Mouse (Mus musculus): ENCODE measurements at regions not wholly inside any gene's neighbourhood (a gene's known extent, or its start where the extent isn't known, plus 50 kb on each side); places are given as distances from the start of the nearest gene placed in this dataset.
A peak's percentile ranks its signal among the peaks of the same experiment; 100 is the strongest.
"Not testable (repeated sequence)": the region's sequence is repeated elsewhere in the genome, so short reads cannot be mapped to it uniquely, and the experiment has no call there.

GRCm38 (mm10) chr7:137974705-137975104, 422.8 kb downstream of the Tcerg1l start:
- no peaks in the 10 kb centered on the region for H3K27me3 ChIP-seq (ENCODE audit: control insufficient read depth, insufficient read depth, low read length)
- DNase-seq (ENCODE audit: low spot score) (no peak), ATAC-seq (ENCODE audit: insufficient read depth, low FRiP score, low TSS enrichment) (no peak)
- H3K9me3 ChIP-seq (ENCODE audit: control insufficient read depth, low read length) = no peaks in the 10 kb centered on the region
- no peaks in the 10 kb centered on the region for H3K4me1 ChIP-seq (ENCODE audit: control insufficient read depth, insufficient read depth, low read length)
- H3K4me3 ChIP-seq (ENCODE audit: low read depth, low read length) = no peak overlapping the region
- no peak overlapping the region for H3K4me2 ChIP-seq (ENCODE audit: low read depth)
- no peak overlapping the region for H3K27ac ChIP-seq (ENCODE audit: low read depth, low read length)
- H3K9ac ChIP-seq (ENCODE audit: low read length) = no peak overlapping the region
- WGBS = 90% methylated on average over 5 of the region's 5 CpGs
- no peaks in the 10 kb centered on the region for H3K36me3 ChIP-seq (ENCODE audit: control insufficient read depth, insufficient read depth, low read length)

DNA sequence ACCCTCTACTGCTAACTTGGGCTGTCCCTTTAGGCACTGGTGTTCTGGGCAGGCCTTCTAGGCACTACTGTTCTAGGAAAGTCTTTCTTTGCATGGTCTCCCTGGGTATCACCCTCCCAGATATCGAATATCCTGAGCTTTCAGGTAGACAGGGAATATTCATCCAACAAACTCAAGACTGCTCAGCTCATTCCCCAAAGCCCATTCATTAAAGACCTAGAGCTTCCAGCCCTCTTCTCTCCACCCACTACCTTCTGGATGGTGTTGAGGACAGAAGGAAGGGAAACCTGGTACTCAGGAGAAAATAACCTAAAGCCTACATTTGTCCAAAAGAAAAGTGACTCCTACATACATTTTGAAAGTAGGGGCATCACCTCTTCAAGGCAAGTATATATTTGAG, 420.0 kb downstream of the Tcerg1l start:
- Histone ChIP-seq H3K9ac (ENCODE audit: low read length) (no peak overlapping the region), H3K36me3 (ENCODE audit: control insufficient read depth, insufficient read depth, low read length) (no peaks in the 10 kb centered on the region), H3K4me2 (ENCODE audit: low read depth) (no peak overlapping the region), H3K4me1 (ENCODE audit: control insufficient read depth, insufficient read depth, low read length) (no peaks in the 10 kb centered on the region), H3K27ac (ENCODE audit: low read depth, low read length) (no peak overlapping the region), H3K27me3 (ENCODE audit: control insufficient read depth, insufficient read depth, low read length) (no peaks in the 10 kb centered on the region), H3K4me3 (ENCODE audit: low read depth, low read length) (no peak overlapping the region), H3K9me3 (ENCODE audit: control insufficient read depth, low read length) (no peaks in the 10 kb centered on the region)
- ATAC-seq (ENCODE audit: insufficient read depth, low FRiP score, low TSS enrichment) (no peak), DNase-seq (ENCODE audit: low spot score) (no peak)
- 89% methylated on average over 1 of the region's 1 CpGs for WGBS

GRCm38 (mm10) chr7:137979361-137979760, 418.2 kb downstream of the Tcerg1l start:
- ATAC-seq (ENCODE audit: insufficient read depth, low FRiP score, low TSS enrichment) (no peak), DNase-seq (ENCODE audit: low spot score) (no peak)
- Histone ChIP-seq H3K36me3 (ENCODE audit: control insufficient read depth, insufficient read depth, low read length) (no peaks in the 10 kb centered on the region), H3K27ac (ENCODE audit: low read depth, low read length) (no peak overlapping the region), H3K9me3 (ENCODE audit: control insufficient read depth, low read length) (no peaks in the 10 kb centered on the region), H3K4me1 (ENCODE audit: control insufficient read depth, insufficient read depth, low read length) (no peaks in the 10 kb centered on the region), H3K4me3 (ENCODE audit: low read depth, low read length) (no peak overlapping the region), H3K4me2 (ENCODE audit: low read depth) (no peak overlapping the region), H3K27me3 (ENCODE audit: control insufficient read depth, insufficient read depth, low read length) (no peaks in the 10 kb centered on the region), H3K9ac (ENCODE audit: low read length) (no peak overlapping the region)
- 92% methylated on average over 4 of the region's 4 CpGs for WGBS

DNA sequence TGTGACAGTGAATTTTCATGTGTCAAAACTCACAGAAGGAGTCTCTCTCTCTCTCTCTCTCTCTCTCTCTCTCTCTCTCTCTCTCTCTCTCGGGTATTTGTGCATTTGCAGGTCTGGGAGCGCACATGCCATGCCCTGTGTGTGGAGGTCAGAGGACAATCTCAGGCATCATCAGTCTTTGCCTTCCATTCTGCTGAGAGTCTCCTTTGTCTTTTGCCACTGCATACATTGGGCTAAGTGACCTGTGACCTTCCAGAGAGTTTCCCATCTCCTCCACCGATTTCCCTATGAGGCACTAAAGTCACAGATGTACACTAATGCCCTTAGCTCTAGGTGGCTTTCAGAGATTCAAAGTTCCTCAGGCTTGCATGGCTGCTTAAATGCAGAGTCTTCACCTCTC, 391.7 kb downstream of the Tcerg1l start:
- 7% methylated on average over 3 of the region's 3 CpGs for WGBS
- no peak overlapping the region for H3K27ac ChIP-seq (ENCODE audit: low read depth, low read length)
- H3K36me3 ChIP-seq (ENCODE audit: control insufficient read depth, insufficient read depth, low read length) = no peaks in the 10 kb centered on the region
- H3K4me3 ChIP-seq (ENCODE audit: low read depth, low read length) = no peak overlapping the region
- H3K9me3 ChIP-seq (ENCODE audit: control insufficient read depth, low read length) = no peaks in the 10 kb centered on the region
- no peak overlapping the region for H3K4me2 ChIP-seq (ENCODE audit: low read depth)
- no peak overlapping the region for H3K9ac ChIP-seq (ENCODE audit: low read length)
- H3K27me3 ChIP-seq (ENCODE audit: control insufficient read depth, insufficient read depth, low read length) = no peaks in the 10 kb centered on the region
- ATAC-seq (ENCODE audit: insufficient read depth, low FRiP score, low TSS enrichment) (no peak), DNase-seq (ENCODE audit: low spot score) (peak; percentile 40)
- peaks cover 8% of the 10 kb centered on the region for H3K4me1 ChIP-seq (ENCODE audit: control insufficient read depth, insufficient read depth, low read length)

DNA sequence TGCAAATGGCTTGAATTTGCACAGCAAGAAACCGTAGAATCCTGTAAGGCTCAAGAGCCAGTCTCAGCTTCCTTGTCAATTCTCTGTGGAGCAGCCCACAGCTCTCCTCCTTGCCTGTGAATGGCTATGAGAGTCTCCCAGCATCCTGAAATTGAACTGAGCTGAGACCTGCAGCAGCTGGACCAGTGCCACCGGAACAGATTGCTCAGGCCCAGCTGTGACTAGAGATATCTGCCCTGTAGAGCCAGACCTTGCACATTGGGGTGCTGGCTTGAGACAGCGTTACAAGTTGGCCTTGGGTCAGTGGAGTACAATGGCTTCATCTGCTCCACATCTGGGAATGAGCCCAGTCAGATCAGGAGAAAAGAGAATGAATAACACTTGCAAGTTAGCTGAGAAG, 390.6 kb downstream of the Tcerg1l start:
- Histone ChIP-seq H3K36me3 (ENCODE audit: control insufficient read depth, insufficient read depth, low read length) (no peaks in the 10 kb centered on the region), H3K4me3 (ENCODE audit: low read depth, low read length) (no peak overlapping the region), H3K9ac (ENCODE audit: low read length) (no peak overlapping the region), H3K9me3 (ENCODE audit: control insufficient read depth, low read length) (no peaks in the 10 kb centered on the region), H3K4me1 (ENCODE audit: control insufficient read depth, insufficient read depth, low read length) (peaks cover 8% of the 10 kb centered on the region), H3K27ac (ENCODE audit: low read depth, low read length) (no peak overlapping the region), H3K27me3 (ENCODE audit: control insufficient read depth, insufficient read depth, low read length) (no peaks in the 10 kb centered on the region), H3K4me2 (ENCODE audit: low read depth) (no peak overlapping the region)
- ATAC-seq (ENCODE audit: insufficient read depth, low FRiP score, low TSS enrichment) (no peak), DNase-seq (ENCODE audit: low spot score) (no peak)
- WGBS = 59% methylated on average over 3 of the region's 3 CpGs

GRCm38 (mm10) chr7:138008601-138009000, 388.9 kb downstream of the Tcerg1l start:
- Histone ChIP-seq H3K4me1 (ENCODE audit: control insufficient read depth, insufficient read depth, low read length) (peaks cover 8% of the 10 kb centered on the region), H3K4me3 (ENCODE audit: low read depth, low read length) (no peak overlapping the region), H3K9ac (ENCODE audit: low read length) (no peak overlapping the region), H3K9me3 (ENCODE audit: control insufficient read depth, low read length) (no peaks in the 10 kb centered on the region), H3K4me2 (ENCODE audit: low read depth) (no peak overlapping the region), H3K27ac (ENCODE audit: low read depth, low read length) (no peak overlapping the region), H3K36me3 (ENCODE audit: control insufficient read depth, insufficient read depth, low read length) (no peaks in the 10 kb centered on the region), H3K27me3 (ENCODE audit: control insufficient read depth, insufficient read depth, low read length) (no peaks in the 10 kb centered on the region)
- WGBS = 43% methylated on average over 3 of the region's 3 CpGs
- DNase-seq (ENCODE audit: low spot score) (no peak), ATAC-seq (ENCODE audit: insufficient read depth, low FRiP score, low TSS enrichment) (no peak)

DNA sequence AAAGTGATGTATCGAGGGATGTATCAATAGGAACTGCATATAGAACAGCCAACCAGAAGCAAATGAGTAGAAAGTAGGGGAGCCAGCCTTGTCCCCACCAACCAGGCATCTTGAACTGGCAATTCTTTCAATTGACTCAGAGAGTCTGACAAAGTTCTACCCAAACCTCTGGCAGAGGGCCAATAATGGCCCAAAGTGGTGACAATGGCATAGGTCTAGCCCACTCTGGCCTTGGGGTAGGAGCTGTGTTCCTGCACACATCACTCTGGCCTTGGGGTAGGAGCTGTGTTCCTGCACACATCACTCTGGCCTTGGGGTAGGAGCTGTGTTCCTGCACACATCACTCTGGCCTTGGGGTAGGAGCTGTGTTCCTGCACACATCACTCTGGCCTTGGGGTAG, 373.5 kb downstream of the Tcerg1l start:
- not testable (repeated sequence) for H3K4me3 ChIP-seq (ENCODE audit: low read depth, low read length); H3K27me3 ChIP-seq (ENCODE audit: control insufficient read depth, insufficient read depth, low read length); H3K9ac ChIP-seq (ENCODE audit: low read length); H3K27ac ChIP-seq (ENCODE audit: low read depth, low read length); H3K4me1 ChIP-seq (ENCODE audit: control insufficient read depth, insufficient read depth, low read length); ATAC-seq (ENCODE audit: insufficient read depth, low FRiP score, low TSS enrichment); H3K4me2 ChIP-seq (ENCODE audit: low read depth); H3K36me3 ChIP-seq (ENCODE audit: control insufficient read depth, insufficient read depth, low read length); DNase-seq (ENCODE audit: low spot score); H3K9me3 ChIP-seq (ENCODE audit: control insufficient read depth, low read length)
- WGBS = 92% methylated on average over 1 of the region's 1 CpGs

GRCm38 (mm10) chr7:138051696-138052095, 345.8 kb downstream of the Tcerg1l start:
- H3K9ac ChIP-seq (ENCODE audit: low read length) = no peak overlapping the region
- no peak overlapping the region for H3K4me3 ChIP-seq (ENCODE audit: low read depth, low read length)
- no peak overlapping the region for H3K4me2 ChIP-seq (ENCODE audit: low read depth)
- H3K27ac ChIP-seq (ENCODE audit: low read depth, low read length) = no peak overlapping the region
- no peaks in the 10 kb centered on the region for H3K27me3 ChIP-seq (ENCODE audit: control insufficient read depth, insufficient read depth, low read length)
- DNase-seq (ENCODE audit: low spot score) (peak; percentile 35), ATAC-seq (ENCODE audit: insufficient read depth, low FRiP score, low TSS enrichment) (no peak)
- no peaks in the 10 kb centered on the region for H3K36me3 ChIP-seq (ENCODE audit: control insufficient read depth, insufficient read depth, low read length)
- no peaks in the 10 kb centered on the region for H3K9me3 ChIP-seq (ENCODE audit: control insufficient read depth, low read length)
- WGBS = 69% methylated on average over 2 of the region's 2 CpGs
- no peaks in the 10 kb centered on the region for H3K4me1 ChIP-seq (ENCODE audit: control insufficient read depth, insufficient read depth, low read length)

DNA sequence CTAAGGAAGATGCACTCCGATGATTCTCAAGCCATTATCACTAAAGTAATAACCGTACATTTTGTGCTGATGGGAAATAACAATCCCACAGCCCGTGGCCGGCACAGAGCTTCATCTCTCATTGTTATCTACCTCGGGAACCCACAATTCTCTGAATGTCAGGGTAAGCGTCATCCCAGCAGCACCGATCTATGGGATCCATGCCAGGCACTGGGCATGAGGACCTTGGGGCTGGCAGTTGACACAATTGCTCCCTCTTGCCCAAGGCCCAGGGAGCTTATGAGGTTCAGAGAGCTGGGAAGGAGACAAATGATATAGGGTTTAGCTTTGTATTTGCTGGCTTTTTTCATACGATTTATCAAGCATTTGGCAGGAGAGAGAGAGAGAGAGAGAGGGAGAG, 342.8 kb downstream of the Tcerg1l start:
- 89% methylated on average over 8 of the region's 8 CpGs for WGBS
- Histone ChIP-seq H3K9ac (ENCODE audit: low read length) (no peak overlapping the region), H3K9me3 (ENCODE audit: control insufficient read depth, low read length) (no peaks in the 10 kb centered on the region), H3K4me2 (ENCODE audit: low read depth) (no peak overlapping the region), H3K27ac (ENCODE audit: low read depth, low read length) (no peak overlapping the region), H3K4me1 (ENCODE audit: control insufficient read depth, insufficient read depth, low read length) (no peaks in the 10 kb centered on the region), H3K27me3 (ENCODE audit: control insufficient read depth, insufficient read depth, low read length) (no peaks in the 10 kb centered on the region), H3K36me3 (ENCODE audit: control insufficient read depth, insufficient read depth, low read length) (no peaks in the 10 kb centered on the region), H3K4me3 (ENCODE audit: low read depth, low read length) (no peak overlapping the region)
- ATAC-seq (ENCODE audit: insufficient read depth, low FRiP score, low TSS enrichment) (no peak), DNase-seq (ENCODE audit: low spot score) (no peak)
